Mouse (Mus musculus) neural tube, embryonic 12.5 days (tissue): ENCODE results near the gene Ccdc130. TPM values are rescaled to one million over a fixed set of nuclear protein-coding genes. Genes with fewer than 3 reads are reported as not detected.

Source experiments
- ATAC-seq: fragments of 200-750 bp; cut with Nextera tagmentation; 2 replicates; pipeline ENCODE4 v1.8.0; 2017; ENCODE audit warnings: low read depth, mild to moderate bottlenecking, moderate TSS enrichment, moderate library complexity; ENCODE audit not compliant: low FRiP score
- H3K27ac ChIP-seq: fragments of 300-500 bp; sonication (generic); 2 replicates; pipeline ENCODE4 v1.5.1; 2016
- H3K27me3 ChIP-seq: fragments of 300-500 bp; sonication (generic); replicated peaks from 2 replicates; pipeline ENCODE4 v1.6.1; 2016; ENCODE audit warnings: mild to moderate bottlenecking
- H3K36me3 ChIP-seq: fragments of 300-500 bp; sonication (generic); 2 replicates; pipeline ENCODE4 v1.6.1; 2016; ENCODE audit warnings: mild to moderate bottlenecking
- H3K4me1 ChIP-seq: fragments of 300-500 bp; sonication (generic); 2 replicates; pipeline ENCODE4 v1.6.1; 2016
- H3K4me2 ChIP-seq: fragments of 300-500 bp; sonication (generic); replicated peaks from 2 replicates; pipeline ENCODE4 v1.6.1; 2016; ENCODE audit warnings: mild to moderate bottlenecking
- H3K4me3 ChIP-seq: fragments of 300-500 bp; sonication (generic); 2 replicates; pipeline ENCODE4 v1.5.1; 2016
- H3K9ac ChIP-seq: fragments of 300-500 bp; sonication (generic); 2 replicates; pipeline ENCODE4 v1.6.1; 2016; ENCODE audit warnings: mild to moderate bottlenecking
- H3K9me3 ChIP-seq: fragments of 300-500 bp; sonication (generic); 2 replicates; pipeline ENCODE4 v1.6.1; 2016; ENCODE audit warnings: mild to moderate bottlenecking
- WGBS: fragments of 180-500 bp; shearing (Covaris S2); methylation state at CpG from one replicate; pipeline ENCODE4 v1.1.7; 2016; 5-methylcytosine and 5-hydroxymethylcytosine counted together
- polyA plus RNA-seq: library from polyadenylated mRNA; unstranded; fragments of >200 nt; fragmentation: Nextera tagmentation; extraction: Ambion mirVana; gene quantifications from 2 replicates; pipeline ENCODE4 v1.2.1, GENCODE M21; 2016

Gene Ccdc130
- polyA plus RNA-seq, 1 experiment from 2014 or later: 25.1 TPM

DNA sequence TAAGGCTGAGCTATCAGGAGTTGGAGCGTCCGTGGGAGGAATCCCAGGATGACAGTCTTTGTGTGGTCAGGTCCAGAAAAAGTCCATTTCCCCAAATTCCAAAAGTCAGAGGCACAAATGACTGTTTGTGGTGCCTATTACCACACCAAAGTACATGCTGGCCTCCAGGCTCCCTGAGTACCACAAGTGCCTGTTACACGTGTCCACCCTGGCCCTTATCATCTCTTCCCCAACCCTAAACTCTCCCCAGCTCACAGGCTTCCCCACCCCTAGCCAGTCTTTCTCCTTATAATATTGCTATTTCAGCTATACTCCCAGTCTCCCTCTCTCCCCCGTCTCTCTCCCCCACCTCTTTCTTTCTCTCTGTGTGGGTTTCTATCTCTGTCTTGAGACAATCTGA, 2.1 kb upstream of the Ccdc130 start:
- no peak overlapping the region for H3K4me3 ChIP-seq
- no peak overlapping the region for H3K9ac ChIP-seq
- no peak overlapping the region for H3K4me2 ChIP-seq
- H3K27ac ChIP-seq: no peak overlapping the region
- WGBS: 85% methylated on average over 4 of the region's 4 CpGs
- H3K36me3 ChIP-seq: no peaks in the 10 kb centered on the region
- H3K27me3 ChIP-seq: no peaks in the 10 kb centered on the region
- H3K9me3 ChIP-seq: no peaks in the 10 kb centered on the region
- ATAC-seq: no peak
- peaks cover 9% of the 10 kb centered on the region for H3K4me1 ChIP-seq

DNA sequence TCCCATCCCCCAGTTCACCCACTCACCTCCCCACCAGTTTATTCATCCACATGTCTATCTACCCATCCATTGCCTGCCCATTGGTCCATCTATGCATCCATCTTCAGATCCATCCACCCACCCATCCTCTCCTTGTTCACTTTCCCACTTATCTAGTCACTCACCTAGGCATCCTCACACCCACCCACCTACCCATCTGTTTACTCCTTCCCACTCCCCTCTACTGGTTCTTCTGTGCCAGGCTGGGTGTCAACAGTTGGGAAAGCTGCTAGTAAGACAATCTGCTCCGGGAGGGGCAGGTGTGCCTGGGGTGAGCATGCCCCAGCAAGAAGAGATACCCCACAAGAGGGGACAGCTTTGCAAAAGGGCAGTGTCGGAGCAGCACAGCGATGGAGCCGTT, 9.1 kb downstream of the Ccdc130 start:
- ATAC-seq: no peak
- Histone ChIP-seq H3K4me2 (no peak overlapping the region), H3K4me1 (peaks cover 13% of the 10 kb centered on the region), H3K27ac (no peak overlapping the region), H3K36me3 (peaks cover 79% of the 10 kb centered on the region), H3K4me3 (no peak overlapping the region), H3K27me3 (no peaks in the 10 kb centered on the region), H3K9me3 (no peaks in the 10 kb centered on the region), H3K9ac (no peak overlapping the region)
- 92% methylated on average over 4 of the region's 4 CpGs for WGBS

- peak within 1 kb of the TSS; percentile 75 for H3K4me3 ChIP-seq
- peak within 1 kb of the TSS; percentile 98 for H3K4me2 ChIP-seq
- H3K9me3 ChIP-seq: no peaks in the 10 kb centered on the region
- H3K27me3 ChIP-seq: no peaks in the 10 kb centered on the region
- peaks cover 16% of the 10 kb centered on the region for H3K4me1 ChIP-seq
- peak within 1 kb of the TSS; percentile 88 for H3K9ac ChIP-seq
- peak within 1 kb of the TSS; percentile 76; the same call in 1 of the 2 replicates for H3K27ac ChIP-seq
- under 1% methylated on average over 64 of the region's 64 CpGs for WGBS
- peak; percentile 90 for ATAC-seq
- peaks cover 69% of the 10 kb centered on the region for H3K36me3 ChIP-seq
Measured at GRCm38 (mm10) chr8:84256822-84257610, 13.2 kb downstream of the Ccdc130 start, which contains the start of gene Mri1. Gene Mri1, minus strand, starts transcription at chr8:84257326.

DNA sequence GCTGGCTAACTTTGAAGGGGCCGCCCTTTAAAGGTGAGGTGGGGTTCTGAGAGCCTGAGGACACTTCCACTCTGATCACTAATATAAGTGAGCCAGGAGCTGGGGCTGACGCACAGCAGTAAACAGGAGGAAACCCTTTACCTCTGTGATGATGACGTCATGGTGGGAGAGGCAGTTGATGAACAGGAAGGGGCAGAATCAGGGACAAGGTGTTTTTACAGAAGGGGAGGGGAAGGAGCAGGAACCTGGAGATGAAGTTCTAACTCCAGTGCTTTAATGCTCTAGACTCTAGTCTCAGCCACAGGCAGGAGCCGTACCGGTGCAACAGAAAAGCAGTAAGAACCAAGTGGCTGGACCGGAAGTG, 13.7 kb downstream of the Ccdc130 start:
- peak overlapping the region; percentile 75 for H3K4me3 ChIP-seq
- H3K36me3 ChIP-seq: peaks cover 69% of the 10 kb centered on the region
- ATAC-seq: peak; percentile 18; the same call in 1 of the 2 replicates
- peak overlapping the region; percentile 88 for H3K9ac ChIP-seq
- H3K4me2 ChIP-seq: peak overlapping the region; percentile 98
- 12% methylated on average over 6 of the region's 6 CpGs for WGBS
- H3K27ac ChIP-seq: peak overlapping the region; percentile 76; the same call in 1 of the 2 replicates
- no peaks in the 10 kb centered on the region for H3K9me3 ChIP-seq
- H3K4me1 ChIP-seq: peaks cover 16% of the 10 kb centered on the region
- H3K27me3 ChIP-seq: no peaks in the 10 kb centered on the region

- WGBS: 85% methylated on average over 3 of the region's 3 CpGs
- H3K4me2 ChIP-seq: peak overlapping the region; percentile 98
- H3K36me3 ChIP-seq: peaks cover 67% of the 10 kb centered on the region
- H3K9me3 ChIP-seq: no peaks in the 10 kb centered on the region
- H3K4me3 ChIP-seq: peak overlapping the region; percentile 75
- H3K27me3 ChIP-seq: no peaks in the 10 kb centered on the region
- H3K9ac ChIP-seq: peak overlapping the region; percentile 88; the same call in 1 of the 2 replicates
- H3K4me1 ChIP-seq: peaks cover 16% of the 10 kb centered on the region
- H3K27ac ChIP-seq: no peak overlapping the region
- no peak for ATAC-seq
Measured at GRCm38 (mm10) chr8:84255858-84256257, 14.3 kb downstream of the Ccdc130 start.

DNA sequence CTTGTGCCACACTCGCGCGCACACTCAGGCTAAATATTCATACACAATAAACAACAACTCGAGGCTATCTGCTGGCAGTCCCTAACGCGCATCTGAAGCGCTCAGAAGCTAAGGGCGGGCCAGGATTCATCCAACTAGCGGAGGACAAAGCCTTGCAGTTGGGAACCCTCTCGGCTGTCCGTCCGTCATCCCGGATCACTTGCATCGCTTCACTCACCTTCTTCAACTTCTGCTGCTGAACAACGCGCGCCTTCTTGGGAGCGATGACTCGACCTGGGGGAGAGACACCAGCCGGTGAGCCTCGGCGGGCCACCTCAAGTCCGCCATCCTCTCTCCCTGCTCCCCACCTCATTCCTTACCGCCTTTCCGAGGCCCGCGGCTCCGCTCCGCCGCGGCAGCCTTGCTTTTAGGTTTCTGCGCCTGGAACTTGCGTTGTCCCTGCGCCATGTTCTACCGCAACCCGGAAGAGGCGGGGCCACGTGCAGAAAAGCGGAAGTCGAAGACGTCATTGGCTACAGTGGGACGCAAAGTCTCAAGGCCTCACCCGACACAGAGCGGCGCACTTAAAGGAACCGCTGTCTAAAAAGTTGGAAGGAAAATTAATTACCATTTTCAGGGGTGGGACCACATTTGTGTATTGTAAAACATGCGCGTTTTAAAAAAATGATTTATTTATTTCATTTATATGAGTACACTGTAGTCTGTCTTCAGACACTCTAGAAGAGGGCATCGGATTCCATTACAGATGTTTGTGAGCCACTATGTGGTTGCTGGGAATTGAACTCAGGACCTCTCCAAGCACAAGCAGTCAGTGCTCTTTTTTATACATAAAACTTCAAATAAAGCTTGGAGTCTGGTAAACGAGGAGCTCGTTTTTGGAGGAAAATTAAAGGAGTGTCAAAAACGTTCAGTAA, 20.7 kb downstream of the Ccdc130 start, which contains the start of gene D8Ertd738e:
D8Ertd738e (minus strand) TSS at position 463 of the 914 bp plus-strand sequence.
- ATAC-seq: peak; percentile 94
- peak within 1 kb of the TSS; percentile 78 for H3K9ac ChIP-seq
- H3K4me3 ChIP-seq: peak within 1 kb of the TSS; percentile 83
- H3K27me3 ChIP-seq: no peaks in the 10 kb centered on the region
- no peaks in the 10 kb centered on the region for H3K4me1 ChIP-seq
- WGBS: 4% methylated on average over 52 of the region's 52 CpGs
- H3K9me3 ChIP-seq: no peaks in the 10 kb centered on the region
- peak within 1 kb of the TSS; percentile 84 for H3K4me2 ChIP-seq
- peaks cover 72% of the 10 kb centered on the region for H3K36me3 ChIP-seq
- no peak within 1 kb of the TSS for H3K27ac ChIP-seq

- H3K4me2 ChIP-seq: no peak overlapping the region
- no peak overlapping the region for H3K9ac ChIP-seq
- no peaks in the 10 kb centered on the region for H3K9me3 ChIP-seq
- peaks cover 34% of the 10 kb centered on the region for H3K36me3 ChIP-seq
- H3K4me1 ChIP-seq: peaks cover 6% of the 10 kb centered on the region; the same call in 1 of the 2 replicates
- H3K27ac ChIP-seq: no peak overlapping the region
- no peaks in the 10 kb centered on the region for H3K27me3 ChIP-seq
- ATAC-seq: no peak
- no peak overlapping the region for H3K4me3 ChIP-seq
- 84% methylated on average over 2 of the region's 2 CpGs for whole genome bisulfite sequencing
Measured at GRCm38 (mm10) chr8:84241821-84242220, 28.4 kb downstream of the Ccdc130 start.

GRCm38 (mm10) chr8:84241167-84241566, 29.0 kb downstream of the Ccdc130 start:
- H3K9ac ChIP-seq: no peak overlapping the region
- H3K4me1 ChIP-seq: peaks cover 8% of the 10 kb centered on the region; the same call in 1 of the 2 replicates
- H3K9me3 ChIP-seq: no peaks in the 10 kb centered on the region
- no peak overlapping the region for H3K4me3 ChIP-seq
- no peak for ATAC-seq
- H3K27ac ChIP-seq: no peak overlapping the region
- H3K27me3 ChIP-seq: no peaks in the 10 kb centered on the region
- H3K4me2 ChIP-seq: no peak overlapping the region
- 68% methylated on average over 6 of the region's 6 CpGs for WGBS
- peaks cover 27% of the 10 kb centered on the region for H3K36me3 ChIP-seq

GRCm38 (mm10) chr8:84237542-84238229, 32.5 kb downstream of the Ccdc130 start:
- peak; percentile 5; the same call in 1 of the 2 replicates for ATAC-seq
- 22% methylated on average over 19 of the region's 19 CpGs for WGBS
- peak overlapping the region; percentile 61 for H3K4me2 ChIP-seq
- H3K9me3 ChIP-seq: no peaks in the 10 kb centered on the region
- H3K27me3 ChIP-seq: no peaks in the 10 kb centered on the region
- H3K4me1 ChIP-seq: peaks cover 28% of the 10 kb centered on the region
- peak overlapping the region; percentile 68; the same call in 1 of the 2 replicates for H3K27ac ChIP-seq
- peaks cover 24% of the 10 kb centered on the region for H3K36me3 ChIP-seq
- peak overlapping the region; percentile 49 for H3K4me3 ChIP-seq
- H3K9ac ChIP-seq: peak overlapping the region; percentile 64

GRCm38 (mm10) chr8:84236998-84237473, 33.1 kb downstream of the Ccdc130 start, which contains the start of gene Zswim4:
Gene Zswim4, minus strand, starts transcription at chr8:84237055.
- under 1% methylated on average over 35 of the region's 35 CpGs for WGBS
- peak within 1 kb of the TSS; percentile 98 for H3K9ac ChIP-seq
- peak; percentile 98 for ATAC-seq
- H3K4me3 ChIP-seq: peak within 1 kb of the TSS; percentile 90
- peaks cover 28% of the 10 kb centered on the region for H3K4me1 ChIP-seq
- H3K4me2 ChIP-seq: peak within 1 kb of the TSS; percentile 90
- peaks cover 29% of the 10 kb centered on the region for H3K36me3 ChIP-seq
- H3K9me3 ChIP-seq: no peaks in the 10 kb centered on the region
- peak within 1 kb of the TSS; percentile 68; the same call in 1 of the 2 replicates for H3K27ac ChIP-seq
- H3K27me3 ChIP-seq: no peaks in the 10 kb centered on the region

GRCm38 (mm10) chr8:84236410-84236997, 33.7 kb downstream of the Ccdc130 start:
- peak overlapping the region; percentile 90 for H3K4me3 ChIP-seq
- no peaks in the 10 kb centered on the region for H3K27me3 ChIP-seq
- peaks cover 28% of the 10 kb centered on the region for H3K4me1 ChIP-seq
- peak overlapping the region; percentile 98 for H3K9ac ChIP-seq
- H3K4me2 ChIP-seq: peak overlapping the region; percentile 90
- H3K27ac ChIP-seq: peak overlapping the region; percentile 8; the same call in 1 of the 2 replicates
- H3K36me3 ChIP-seq: peaks cover 35% of the 10 kb centered on the region
- 1% methylated on average over 30 of the region's 30 CpGs for WGBS
- peak; percentile 42 for ATAC-seq
- no peaks in the 10 kb centered on the region for H3K9me3 ChIP-seq
